Mouse (Mus musculus) liver, adult 2 months (tissue): Measurements from ENCODE around the gene Olfr1062. TPM values are rescaled to one million over a fixed set of nuclear protein-coding genes. Genes with fewer than 3 reads are reported as not detected.
"Not testable (repeated sequence)": the region's sequence is repeated elsewhere in the genome, so short reads cannot be mapped to it uniquely, and the experiment has no call there.

ENCODE experiments used
- DNase-seq: peaks from one replicate; pipeline ENCODE4 v3.0.0-alpha.2; 2011; ENCODE audit warnings: low read depth, low spot score; ENCODE audit errors: extremely low read depth
- H3K27ac ChIP-seq: fragments of 200-500 bp; replicated peaks from 2 replicates; pipeline ENCODE4 v1.5.1; 2012; ENCODE audit warnings: low read depth, mild to moderate bottlenecking, control low read depth, inconsistent platforms, low read length; ENCODE audit not compliant: insufficient read depth
- H3K27me3 ChIP-seq: fragments of 200-500 bp; 2 replicates; pipeline ENCODE4 v1.6.1; 2012; ENCODE audit warnings: mild to moderate bottlenecking, moderate library complexity, low read length, inconsistent platforms; ENCODE audit not compliant: control insufficient read depth, insufficient read depth
- H3K36me3 ChIP-seq: fragments of 200-500 bp; 2 replicates; pipeline ENCODE4 v1.6.1; 2012; ENCODE audit warnings: low read length, inconsistent platforms; ENCODE audit not compliant: control insufficient read depth, insufficient read depth
- H3K4me1 ChIP-seq: fragments of 200-500 bp; 2 replicates; pipeline ENCODE4 v1.6.1; 2011; ENCODE audit warnings: low read length; ENCODE audit not compliant: control insufficient read depth, insufficient read depth
- H3K4me3 ChIP-seq: fragments of 200-500 bp; 2 replicates; pipeline ENCODE4 v1.5.1; 2011; ENCODE audit warnings: low read depth, mild to moderate bottlenecking, control low read depth, low read length, moderate library complexity; ENCODE audit not compliant: insufficient read depth
- H3K79me2 ChIP-seq: fragments of 200-500 bp; 2 replicates; pipeline ENCODE4 v1.6.1; 2012; ENCODE audit warnings: inconsistent platforms, mild to moderate bottlenecking, low read length, moderate library complexity; ENCODE audit not compliant: control insufficient read depth, insufficient read depth
- H3K9ac ChIP-seq: fragments of 200-500 bp; 2 replicates; pipeline ENCODE4 v1.6.1; 2012; ENCODE audit warnings: low read depth, mild to moderate bottlenecking, control low read depth, inconsistent platforms, low read length
- CTCF ChIP-seq: fragments of 200-500 bp; IDR thresholded peaks from 2 replicates; pipeline ENCODE4 v1.5.1; 2011; ENCODE audit warnings: low read depth, low read length, control low read depth
- POLR2A ChIP-seq: fragments of 200-500 bp; IDR thresholded peaks from 2 replicates; pipeline ENCODE4 v1.6.1; 2011; ENCODE audit warnings: low read length, control low read depth; ENCODE audit not compliant: insufficient read depth; ENCODE audit errors: extremely low read depth
- WGBS: fragments of 180-500 bp; shearing (Covaris S2); methylation state at CpG from one replicate; pipeline ENCODE4 v1.1.7; 2018; 5-methylcytosine and 5-hydroxymethylcytosine counted together
- polyA plus RNA-seq: library from polyadenylated mRNA; depleted of rRNA; stranded (reverse); fragments of >200 nt; gene quantifications from 2 replicates; pipeline ENCODE4 v1.2.3, GENCODE M21; 2012; rRNA removed
- total RNA-seq: library from RNA; depleted of rRNA; stranded (reverse); fragments of >200 nt; gene quantifications from 2 replicates; pipeline ENCODE4 v1.2.3, GENCODE M21; 2014; rRNA removed

Gene Olfr1062
- total and polyA plus RNA-seq, 2 experiments, result not detected

DNA sequence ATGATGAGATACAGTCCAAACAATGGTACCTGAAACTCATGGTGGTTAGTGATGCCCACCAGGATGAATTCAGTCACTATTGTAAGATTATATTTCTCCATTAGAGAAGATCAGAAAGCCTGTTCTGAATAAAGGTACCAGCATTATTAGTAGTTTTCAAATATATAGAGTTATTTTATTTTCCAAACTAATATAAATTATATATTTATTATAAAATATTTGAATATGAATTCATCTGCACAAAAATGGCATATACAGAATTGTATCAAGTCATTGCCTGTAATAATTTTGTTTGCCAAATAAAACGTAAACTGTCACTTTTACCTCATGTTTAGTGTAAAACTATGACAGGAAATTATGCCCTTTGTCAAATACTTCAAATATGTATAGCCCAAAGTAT lies 12.6 kb downstream of the Olfr1062 start, which contains the start of gene Olfr1061:
TSS of gene Olfr1061 (minus strand) at position 101 of the 400 bp plus-strand sequence.
- Histone ChIP-seq H3K79me2 (no peaks in the 10 kb centered on the region), H3K4me3 (no peak within 1 kb of the TSS), H3K4me1 (no peaks in the 10 kb centered on the region), H3K36me3 (no peaks in the 10 kb centered on the region), H3K27ac (no peak within 1 kb of the TSS), H3K27me3 (no peaks in the 10 kb centered on the region), H3K9ac (no peak within 1 kb of the TSS)
- 74% methylated on average over 1 of the region's 1 CpGs for WGBS
- DNase-seq, result no peak
- TF ChIP-seq POLR2A (no peak), CTCF (no peak)

DNA sequence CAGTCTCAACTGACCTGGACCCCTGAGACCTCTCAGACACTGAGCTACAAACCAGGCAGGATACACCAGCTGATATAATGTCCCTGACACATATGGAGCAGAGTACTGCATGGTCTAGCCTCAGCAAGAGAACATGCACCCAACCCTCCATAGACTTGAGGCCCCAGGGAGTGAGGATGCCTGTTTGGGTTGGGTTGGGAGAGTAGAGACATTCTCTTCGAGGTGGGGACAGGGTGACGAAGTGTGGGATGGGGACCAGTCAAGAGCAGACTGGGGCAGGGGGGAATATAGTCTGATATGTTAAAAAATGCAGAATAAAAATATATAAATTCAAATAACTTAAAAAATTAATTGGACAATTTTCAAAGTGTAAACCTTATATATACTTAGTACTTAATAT lies 31.4 kb downstream of the Olfr1062 start:
- Histone ChIP-seq H3K27ac (no peak overlapping the region), H3K4me3 (no peak overlapping the region), H3K27me3 (no peaks in the 10 kb centered on the region), H3K36me3 (no peaks in the 10 kb centered on the region), H3K9ac (no peak overlapping the region), H3K79me2 (no peaks in the 10 kb centered on the region), H3K4me1 (no peaks in the 10 kb centered on the region)
- 81% methylated on average over 2 of the region's 2 CpGs for WGBS
- TF ChIP-seq CTCF (no peak), POLR2A (no peak)
- no peak for DNase-seq

DNA sequence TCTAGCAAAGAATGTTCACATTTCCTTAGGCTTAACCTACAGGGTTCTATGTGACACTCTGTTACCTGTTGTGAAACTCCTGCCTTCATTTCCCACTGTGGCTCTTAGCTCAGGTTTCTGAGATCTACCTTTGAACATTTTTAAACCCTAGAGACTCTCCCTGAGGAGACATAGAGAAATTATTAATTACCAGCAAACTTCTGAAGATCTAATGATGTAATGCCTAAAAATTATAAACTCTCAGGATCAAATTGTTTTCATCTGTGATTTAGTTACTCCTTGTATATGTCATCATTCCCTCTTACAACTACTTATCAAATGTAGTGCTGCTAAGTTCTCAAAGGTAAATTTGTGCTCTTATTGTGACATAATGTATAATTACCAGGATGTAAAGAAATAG lies 38.1 kb downstream of the Olfr1062 start, which contains the start of gene Olfr1058:
TSS of gene Olfr1058 (minus strand) at position 101 of the 400 bp plus-strand sequence.
- H3K4me1 ChIP-seq, H3K9ac ChIP-seq, H3K4me3 ChIP-seq, H3K36me3 ChIP-seq, DNase-seq, H3K27me3 ChIP-seq, H3K27ac ChIP-seq, H3K79me2 ChIP-seq: not testable (repeated sequence)

DNA sequence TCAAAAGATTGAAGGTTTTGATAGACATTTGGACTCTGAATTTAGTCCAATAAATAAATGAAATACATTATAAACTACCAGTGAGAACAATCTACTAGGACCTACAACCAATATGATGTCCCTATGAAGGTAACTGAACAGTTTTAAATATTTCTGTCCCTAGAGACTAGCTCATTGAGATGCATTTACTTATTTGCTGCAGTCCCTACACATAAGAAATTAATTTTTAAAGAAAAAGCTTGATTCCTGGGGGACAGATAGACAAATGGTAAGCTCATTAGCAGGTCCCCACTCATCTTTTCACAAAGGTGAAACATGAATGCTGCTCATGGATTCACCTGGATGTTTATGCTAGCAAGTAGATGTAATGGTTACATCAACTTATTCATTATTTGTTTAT lies 48.3 kb downstream of the Olfr1062 start, which contains the start of gene Olfr1057:
TSS of gene Olfr1057 (minus strand) at position 101 of the 400 bp plus-strand sequence.
- H3K27ac ChIP-seq, result no peak within 1 kb of the TSS
- no peak within 1 kb of the TSS for H3K9ac ChIP-seq
- no peak within 1 kb of the TSS for H3K4me3 ChIP-seq
- no peaks in the 10 kb centered on the region for H3K36me3 ChIP-seq
- TF ChIP-seq CTCF (no peak), POLR2A (no peak)
- no peak for DNase-seq
- H3K4me1 ChIP-seq, result no peaks in the 10 kb centered on the region
- H3K27me3 ChIP-seq, result no peaks in the 10 kb centered on the region
- no peaks in the 10 kb centered on the region for H3K79me2 ChIP-seq

Other genes with a start within 250 kb of the Olfr1062 start
- gene Olfr1044, start 248.9 kb downstream of the Olfr1062 start, total RNA-seq, result not detected in 2 replicates
- not detected in 2 replicates for gene Olfr1044, start 248.9 kb downstream of the Olfr1062 start, polyA plus RNA-seq
- not detected in 2 replicates for gene Olfr52, start 241.1 kb downstream of the Olfr1062 start, total RNA-seq
- gene Olfr52, start 241.1 kb downstream of the Olfr1062 start, polyA plus RNA-seq, result not detected in 2 replicates
- gene Olfr1045, start 223.7 kb downstream of the Olfr1062 start, total RNA-seq, result not detected in 2 replicates
- not detected in 2 replicates for gene Olfr1045, start 223.7 kb downstream of the Olfr1062 start, polyA plus RNA-seq
- not detected in 2 replicates for gene Olfr1046, start 207.4 kb downstream of the Olfr1062 start, total RNA-seq
- not detected in 2 replicates for gene Olfr1046, start 207.4 kb downstream of the Olfr1062 start, polyA plus RNA-seq
- not detected in 2 replicates for gene Olfr1047, start 195.3 kb downstream of the Olfr1062 start, total RNA-seq
- not detected in 2 replicates for gene Olfr1047, start 195.3 kb downstream of the Olfr1062 start, polyA plus RNA-seq
- not detected in 2 replicates for gene Olfr1048, start 186.5 kb downstream of the Olfr1062 start, total RNA-seq
- gene Olfr1048, start 186.5 kb downstream of the Olfr1062 start, polyA plus RNA-seq, result not detected in 2 replicates
- gene Olfr1049, start 168.4 kb downstream of the Olfr1062 start, total RNA-seq, result not detected in 2 replicates
- not detected in 2 replicates for gene Olfr1049, start 168.4 kb downstream of the Olfr1062 start, polyA plus RNA-seq
- gene Olfr1051, start 147.7 kb downstream of the Olfr1062 start, total RNA-seq, result not detected in 2 replicates
- not detected in 2 replicates for gene Olfr1051, start 147.7 kb downstream of the Olfr1062 start, polyA plus RNA-seq
- gene Olfr1052, start 134.3 kb downstream of the Olfr1062 start, total RNA-seq, result not detected in 2 replicates
- gene Olfr1052, start 134.3 kb downstream of the Olfr1062 start, polyA plus RNA-seq, result not detected in 2 replicates
- not detected in 2 replicates for gene Olfr1053, start 111.5 kb downstream of the Olfr1062 start, total RNA-seq
- gene Olfr1053, start 111.5 kb downstream of the Olfr1062 start, polyA plus RNA-seq, result not detected in 2 replicates
- not detected in 2 replicates for gene Olfr1054, start 91.3 kb downstream of the Olfr1062 start, total RNA-seq
- gene Olfr1054, start 91.3 kb downstream of the Olfr1062 start, polyA plus RNA-seq, result not detected in 2 replicates
- gene Olfr1055, start 76.5 kb downstream of the Olfr1062 start, total RNA-seq, result not detected in 2 replicates
- not detected in 2 replicates for gene Olfr1055, start 76.5 kb downstream of the Olfr1062 start, polyA plus RNA-seq
- not detected in 2 replicates for gene Olfr1056, start 64.3 kb downstream of the Olfr1062 start, total RNA-seq
- gene Olfr1056, start 64.3 kb downstream of the Olfr1062 start, polyA plus RNA-seq, result not detected in 2 replicates
- not detected in 2 replicates for gene Olfr1057, start 48.4 kb downstream of the Olfr1062 start, total RNA-seq
- not detected in 2 replicates for gene Olfr1057, start 48.4 kb downstream of the Olfr1062 start, polyA plus RNA-seq
- gene Olfr1058, start 38.2 kb downstream of the Olfr1062 start, total RNA-seq, result not detected in 2 replicates
- not detected in 2 replicates for gene Olfr1058, start 38.2 kb downstream of the Olfr1062 start, polyA plus RNA-seq
- not detected in 2 replicates for gene Olfr1061, start 12.7 kb downstream of the Olfr1062 start, total RNA-seq
- not detected in 2 replicates for gene Olfr1061, start 12.7 kb downstream of the Olfr1062 start, polyA plus RNA-seq
- not detected in 2 replicates for gene Olfr1065, start 23.8 kb upstream of the Olfr1062 start, total RNA-seq
- not detected in 2 replicates for gene Olfr1065, start 23.8 kb upstream of the Olfr1062 start, polyA plus RNA-seq
- not detected in 2 replicates for gene Olfr1066, start 29.5 kb upstream of the Olfr1062 start, total RNA-seq
- not detected in 2 replicates for gene Olfr1066, start 29.5 kb upstream of the Olfr1062 start, polyA plus RNA-seq
- not detected in 2 replicates for gene Olfr228, start 60.6 kb upstream of the Olfr1062 start, total RNA-seq
- gene Olfr228, start 60.6 kb upstream of the Olfr1062 start, polyA plus RNA-seq, result not detected in 2 replicates
- not detected in 2 replicates for gene Olfr1076, start 81.7 kb upstream of the Olfr1062 start, total RNA-seq
- not detected in 2 replicates for gene Olfr1076, start 81.7 kb upstream of the Olfr1062 start, polyA plus RNA-seq
- not detected in 2 replicates for gene Olfr1079, start 115.7 kb upstream of the Olfr1062 start, total RNA-seq
- not detected in 2 replicates for gene Olfr1079, start 115.7 kb upstream of the Olfr1062 start, polyA plus RNA-seq
- not detected in 2 replicates for gene Olfr1080, start 131.5 kb upstream of the Olfr1062 start, total RNA-seq
- gene Olfr1080, start 131.5 kb upstream of the Olfr1062 start, polyA plus RNA-seq, result not detected in 2 replicates
- gene Olfr1082, start 172.2 kb upstream of the Olfr1062 start, total RNA-seq, result not detected in 2 replicates
- gene Olfr1082, start 172.2 kb upstream of the Olfr1062 start, polyA plus RNA-seq, result not detected in 2 replicates
- gene Olfr1084, start 213.0 kb upstream of the Olfr1062 start, total RNA-seq, result not detected in 2 replicates
- not detected in 2 replicates for gene Olfr1084, start 213.0 kb upstream of the Olfr1062 start, polyA plus RNA-seq
- gene Olfr1085, start 235.3 kb upstream of the Olfr1062 start, total RNA-seq, result not detected in 2 replicates
- not detected in 2 replicates for gene Olfr1085, start 235.3 kb upstream of the Olfr1062 start, polyA plus RNA-seq